Mouse (Mus musculus) adrenal gland, adult 18-20 months (tissue): ENCODE data around the gene Supt16. TPM values are rescaled to one million over a fixed set of nuclear protein-coding genes. Genes with fewer than 3 reads are reported as not detected.

ENCODE experiments used
- DNase-seq, 2 experiments: peaks; one replicate each; pipeline ENCODE4 v3.0.0; 2021 to 2022; ENCODE audit warnings: low spot score in 2 of 2
- total RNA-seq, 2 experiments: library from RNA; stranded (reverse); gene quantifications; 1 replicate in 1 of 2; 2 replicates in 1 of 2; pipeline ENCODE4 v1.2.3; 2021

Gene Supt16
- total RNA-seq, 2 experiments from 2014 or later, result 51.5 to 53.1 TPM

GRCm38 (mm10) chr14:52152179-52152578 is 45.0 kb downstream of the Supt16 start:
- DNase-seq, result no peak

GRCm38 (mm10) chr14:52149888-52150287 is 47.3 kb downstream of the Supt16 start:
- no peak for DNase-seq

- DNase-seq, result no peak
Observed at GRCm38 (mm10) chr14:52146540-52146939, 50.7 kb downstream of the Supt16 start.

GRCm38 (mm10) chr14:52144165-52144564 is 53.1 kb downstream of the Supt16 start:
- no peak for DNase-seq

GRCm38 (mm10) chr14:52141445-52142127 is 55.6 kb downstream of the Supt16 start:
- DNase-seq, result no peak

GRCm38 (mm10) chr14:52140577-52141444 is 56.4 kb downstream of the Supt16 start:
- no peak for DNase-seq

GRCm38 (mm10) chr14:52133584-52133983 is 63.6 kb downstream of the Supt16 start:
- DNase-seq, result no peak

DNA sequence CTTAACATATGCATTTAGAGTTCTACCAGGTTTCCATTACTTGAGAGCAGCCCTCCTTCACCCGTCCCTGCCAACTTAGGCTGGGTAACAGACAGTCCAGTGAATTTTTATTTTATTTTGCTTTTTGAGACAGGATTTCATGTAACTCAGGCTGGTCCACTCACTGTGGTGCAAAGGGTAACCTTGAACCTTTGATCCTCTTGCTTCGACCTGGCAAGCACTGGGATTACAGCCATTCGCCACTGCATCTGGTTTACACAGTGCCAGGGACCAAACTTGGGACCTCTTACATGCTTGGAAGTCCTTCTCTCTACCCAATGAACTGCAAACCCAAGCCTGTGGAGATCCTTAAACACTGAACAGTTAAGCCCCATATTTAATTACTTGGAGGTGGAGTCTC is 72.6 kb downstream of the Supt16 start:
- DNase-seq, result no peak

- peak; percentile 70 to 71 for DNase-seq
Observed at GRCm38 (mm10) chr14:52123918-52124317, 73.3 kb downstream of the Supt16 start.

GRCm38 (mm10) chr14:52120169-52120568 is 77.0 kb downstream of the Supt16 start:
- DNase-seq, result no peak

DNA sequence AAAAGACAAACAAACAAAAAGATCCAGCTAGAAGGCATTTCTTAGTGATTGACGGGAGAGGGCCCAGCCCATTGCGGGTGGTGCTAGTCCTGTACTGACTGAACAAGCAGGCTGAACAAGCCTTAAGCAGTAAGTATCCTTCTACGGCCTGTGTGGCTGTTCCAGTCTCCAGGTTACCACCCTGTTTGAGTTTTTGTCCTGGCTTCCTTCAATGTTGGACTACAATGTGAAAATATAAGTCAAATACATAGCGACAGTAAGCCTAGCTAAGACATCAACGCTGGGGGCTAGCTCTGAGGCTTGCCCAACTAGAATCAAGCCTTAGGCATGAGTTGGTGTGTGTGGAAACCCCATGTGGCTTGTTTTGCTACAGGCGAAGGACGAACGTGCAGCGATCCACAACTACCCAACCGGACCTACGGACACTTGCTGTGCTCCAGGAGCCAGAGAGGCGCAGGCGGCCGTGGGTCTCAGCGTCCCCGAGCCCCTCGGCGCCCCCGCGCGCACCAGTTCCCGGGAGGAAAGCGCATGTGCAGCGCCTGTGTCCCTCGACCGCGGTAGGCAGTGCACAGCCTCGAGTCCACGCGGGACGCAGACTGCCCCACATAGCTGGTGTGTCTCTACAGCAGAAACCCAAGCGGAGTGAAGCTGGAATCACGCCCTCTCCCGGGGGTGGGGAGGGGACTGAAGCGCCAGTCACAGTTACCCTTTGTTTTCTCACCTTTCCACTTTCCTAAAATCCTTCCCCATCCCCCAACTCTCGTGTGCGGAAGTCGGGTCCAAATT is 78.2 kb downstream of the Supt16 start:
- peak; percentile 37 to 52 for DNase-seq

GRCm38 (mm10) chr14:52118456-52118822 is 78.8 kb downstream of the Supt16 start:
- no peak for DNase-seq

DNA sequence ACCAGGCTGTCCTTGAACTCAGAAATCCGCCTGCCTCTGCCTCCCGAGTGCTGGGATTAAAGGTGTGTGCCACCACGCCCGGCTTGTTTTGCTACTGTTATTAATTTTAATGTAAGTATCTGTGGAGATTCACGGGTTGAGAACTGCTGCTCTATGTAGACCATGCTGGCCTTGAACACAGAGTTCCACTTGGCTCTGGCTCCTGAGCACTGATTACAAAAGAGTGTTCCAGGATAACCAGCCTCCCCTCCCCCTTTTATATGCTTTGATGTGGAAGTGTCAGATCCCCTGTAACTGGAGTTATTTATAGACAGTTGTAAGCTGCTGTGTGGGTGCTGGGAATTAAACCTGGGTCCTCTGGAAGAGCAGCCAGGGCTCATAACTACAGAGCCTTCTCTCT is 80.0 kb downstream of the Supt16 start:
- DNase-seq, result no peak

GRCm38 (mm10) chr14:52114101-52114500 is 83.1 kb downstream of the Supt16 start:
- DNase-seq, result no peak

Other genes with a start within 250 kb of the Supt16 start
- 10 to 100 TPM; 37.8 to 39.7 TPM for gene Arhgef40, start 212.7 kb downstream of the Supt16 start, total RNA-seq
- gene Tmem253, start 181.8 kb downstream of the Supt16 start, total RNA-seq, result 1 to 10 TPM; 2.1 to 2.3 TPM
- 10 to 100 TPM; 53.9 to 61.2 TPM for gene Zfp219, start 176.7 kb downstream of the Supt16 start, total RNA-seq
- not detected for gene Olfr221, start 155.0 kb downstream of the Supt16 start, total RNA-seq
- gene Hnrnpc, start 93.4 kb downstream of the Supt16 start, total RNA-seq, result 100 to 1,000 TPM; 285 to 298 TPM
- 1 to 10 TPM in 1 of 2 experiments, under 1 TPM in 1; 0.35 to 1.3 TPM for gene Rpgrip1, start 86.7 kb downstream of the Supt16 start, total RNA-seq
- 10 to 100 TPM; 69.1 to 80.0 TPM for gene Chd8, start 60.4 kb upstream of the Supt16 start, total RNA-seq
- gene Tox4, start 81.7 kb upstream of the Supt16 start, total RNA-seq, result 10 to 100 TPM; 64.5 to 66.0 TPM
- 10 to 100 TPM; 31.4 to 37.6 TPM for gene Rab2b, start 82.1 kb upstream of the Supt16 start, total RNA-seq
- gene Mettl3, start 107.7 kb upstream of the Supt16 start, total RNA-seq, result 10 to 100 TPM; 36.6 to 46.3 TPM
- gene Sall2, start 131.3 kb upstream of the Supt16 start, total RNA-seq, result 1 to 10 TPM; 4.6 to 5.2 TPM
- not detected for gene Olfr1513, start 159.0 kb upstream of the Supt16 start, total RNA-seq
- gene Olfr1512, start 181.8 kb upstream of the Supt16 start, total RNA-seq, result not detected
- not detected for gene Olfr1511, start 200.0 kb upstream of the Supt16 start, total RNA-seq
- not detected for gene Olfr1510, start 217.0 kb upstream of the Supt16 start, total RNA-seq
- not detected for gene Olfr1509, start 245.6 kb upstream of the Supt16 start, total RNA-seq